16 mouse cellular contexts compared by ENCODE assay signal in genomic region chr9:5472012-5472411, GRCm38 (mm10).
DNase-seq lines count a peak whose midpoint lies in the region; ATAC-seq and TF ChIP-seq lines count a peak whose summit lies in the region.
"Had no signal": no experiment of that assay in that cellular context is flagged by ENCODE, and none has a peak within 500 bp of the region (broad histone marks: within the 10 kb centered on the region; RNA-seq: fewer than 3 reads in every experiment).

No protein-coding gene starts in this region.

- peak; percentile 38 to 52 for DNase-seq in frontal cortex, adult 2 months (ENCODE audit: extremely low spot score in 1 of 2, low spot score in 1 of 2)
- DNase-seq in frontal cortex, postnatal 14 days (ENCODE audit: low spot score in 2 of 2), result no peak
- DNase-seq in right cerebral cortex, adult 18-20 months, result peak; percentile 33
- DNase-seq in right cerebral cortex, postnatal 14 days, result no peak
- DNase-seq in brain, embryonic 14.5 days (ENCODE audit: low read depth), result peak; percentile 5
- DNase-seq in left cerebral cortex, postnatal 25 days (ENCODE audit: low spot score in 2 of 2), result peak; percentile 21 to 87
- DNase-seq: adrenal gland, postnatal 14 days; cerebellum, adult 2 months; cerebellum, postnatal 10 days; gastrocnemius, postnatal 14 days; heart, adult 2 months; heart, postnatal 14 days had no signal

- no peak for TF ChIP-seq POLR2A in brain, embryonic 14.5 days (IDR thresholded peaks at IDR 0.05; ENCODE audit: borderline replicate concordance, extremely low read depth, insufficient read depth, insufficient read length, poor library complexity, severe bottlenecking)

- ATAC-seq in monocyte, adult 5-6 weeks (replicated peaks; ENCODE audit: insufficient number of reproducible peaks, low FRiP score, low TSS enrichment, poor library complexity, severe bottlenecking), result no peak
- ATAC-seq: activated CD4-positive, CD25-positive, alpha-beta regulatory T cell, adult 4 months; forebrain, embryonic 16.5 days; Patski had no signal

- intact Hi-C loops in left cerebral cortex, postnatal 25 days (cut with DNase I), result loop anchor here (1.0 kb wide), 1 partner anchor 24 kb away; no protein-coding TSS in a partner anchor

- no peak for TF ChIP-seq CTCF in brain, embryonic 14.5 days (IDR thresholded peaks at IDR 0.05; ENCODE audit: borderline replicate concordance, extremely low read depth, insufficient read depth, insufficient read length)

Comparison
In these comparisons a context has a peak if more than half of its experiments do, and no peak if none do; other contexts are left out.
1. DNase-seq: peak in frontal cortex, adult 2 months (2 of 2), right cerebral cortex, adult 18-20 months (single experiment), brain, embryonic 14.5 days (single experiment) and left cerebral cortex, postnatal 25 days (2 of 2); none in frontal cortex, postnatal 14 days (0 of 2) and right cerebral cortex, postnatal 14 days (single experiment).